Mouse (Mus musculus) forebrain, embryonic 11.5 days (tissue): ENCODE measurements around the gene Krt36. TPM values are rescaled to one million over a fixed set of nuclear protein-coding genes. Genes with fewer than 3 reads are reported as not detected.

Experiments used
- ATAC-seq: fragments of 200-750 bp; cut with Nextera tagmentation; replicated peaks from 2 replicates; pipeline ENCODE4 v1.8.0; 2017; ENCODE audit warnings: moderate TSS enrichment; ENCODE audit not compliant: low FRiP score
- DNase-seq: peaks from one replicate; pipeline ENCODE4 v3.0.0-alpha.2; 2017; ENCODE audit warnings: low spot score
- H3K27ac ChIP-seq: fragments of 300-500 bp; sonication (generic); 2 replicates; pipeline ENCODE4 v1.5.1; 2014; ENCODE audit warnings: low read depth, low read length
- H3K27me3 ChIP-seq: fragments of 300-500 bp; sonication (generic); 2 replicates; pipeline ENCODE4 v1.6.1; 2014; ENCODE audit warnings: mild to moderate bottlenecking, low read length, mixed read lengths; ENCODE audit not compliant: control insufficient read depth, insufficient read depth
- H3K36me3 ChIP-seq: fragments of 300-500 bp; sonication (generic); 2 replicates; pipeline ENCODE4 v1.6.1; 2014; ENCODE audit warnings: mild to moderate bottlenecking, low read length, moderate library complexity, mixed read lengths; ENCODE audit not compliant: control insufficient read depth, insufficient read depth
- H3K4me1 ChIP-seq: fragments of 300-500 bp; sonication (generic); replicated peaks from 2 replicates; pipeline ENCODE4 v1.6.1; 2014; ENCODE audit warnings: low read length, mixed read lengths; ENCODE audit not compliant: control insufficient read depth, insufficient read depth
- H3K4me2 ChIP-seq: fragments of 300-500 bp; sonication (generic); 2 replicates; pipeline ENCODE4 v1.6.1; 2014; ENCODE audit warnings: low read depth, mild to moderate bottlenecking, low read length, moderate library complexity, mixed read lengths; ENCODE audit not compliant: severe bottlenecking
- H3K4me3 ChIP-seq: fragments of 300-500 bp; sonication (generic); 2 replicates; pipeline ENCODE4 v1.5.1; 2014; ENCODE audit warnings: low read depth, low read length
- H3K9ac ChIP-seq: fragments of 300-500 bp; sonication (generic); 2 replicates; pipeline ENCODE4 v1.6.1; 2014; ENCODE audit warnings: low read length
- H3K9me3 ChIP-seq: fragments of 300-500 bp; sonication (generic); 2 replicates; pipeline ENCODE4 v1.6.1; 2016; ENCODE audit warnings: low read length, mixed read lengths; ENCODE audit not compliant: control insufficient read depth
- WGBS: fragments of 180-500 bp; shearing (Covaris S2); extraction: QIAGEN DNeasy Blood & Tissue Kit; methylation state at CpG from one replicate; pipeline ENCODE4 v1.1.7; 2014; 5-methylcytosine and 5-hydroxymethylcytosine counted together
- polyA plus RNA-seq: library from polyadenylated mRNA; unstranded; fragments of >200 nt; fragmentation: Nextera tagmentation; extraction: Ambion mirVana; gene quantifications from 2 replicates; pipeline ENCODE4 v1.2.1, GENCODE M21; 2014

The Krt36 gene
- polyA plus RNA-seq, 1 experiment from 2014 or later, result not detected

DNA sequence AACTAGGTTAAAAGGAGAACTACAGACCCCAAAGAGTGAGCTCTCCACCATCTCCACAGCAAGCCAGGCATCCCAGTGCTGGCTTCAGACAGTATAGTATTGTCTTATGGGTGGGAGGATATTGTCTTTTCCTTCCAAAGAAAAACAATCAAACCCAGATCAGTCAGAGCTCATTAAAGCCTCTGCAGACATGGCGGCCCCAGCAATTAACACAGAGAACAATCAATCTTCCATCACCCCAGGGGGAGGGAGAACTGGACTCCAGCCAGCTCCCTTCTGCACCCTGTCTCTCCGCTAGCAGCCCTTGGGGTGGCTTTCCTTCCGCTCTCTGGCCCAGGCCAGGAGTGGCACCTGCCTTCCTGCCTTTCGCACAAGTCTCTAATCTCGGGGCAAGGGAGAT lies 32.3 kb upstream of the Krt36 start:
- Histone ChIP-seq H3K4me1 (peaks cover 9% of the 10 kb centered on the region; the same call in 1 of the 2 replicates), H3K27ac (no peak overlapping the region), H3K4me2 (no peak overlapping the region), H3K9me3 (no peaks in the 10 kb centered on the region), H3K27me3 (no peaks in the 10 kb centered on the region), H3K4me3 (no peak overlapping the region), H3K9ac (no peak overlapping the region), H3K36me3 (no peaks in the 10 kb centered on the region)
- no peak for DNase-seq
- 50% methylated on average over 5 of the region's 5 CpGs for WGBS
- no peak for ATAC-seq

DNA sequence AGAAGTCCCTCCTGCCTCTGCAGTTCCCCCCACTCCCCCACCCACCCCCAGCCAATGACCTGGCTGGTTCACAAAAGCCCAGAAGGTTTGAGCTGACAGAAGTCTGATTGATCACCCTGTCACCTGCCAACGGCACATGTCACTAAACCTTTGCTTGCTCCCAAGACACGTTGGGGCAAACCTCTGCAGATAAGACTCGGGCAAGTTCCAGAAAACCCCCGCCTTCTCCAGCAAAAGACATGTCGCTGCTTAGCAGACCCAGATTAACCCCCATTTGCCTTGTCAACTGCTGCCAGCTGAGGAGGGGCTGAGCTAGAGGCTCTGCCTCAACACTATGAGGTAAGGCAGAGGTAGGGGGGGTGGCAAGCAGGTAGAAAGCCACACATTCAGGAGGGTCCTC lies 31.1 kb upstream of the Krt36 start:
- ATAC-seq (no peak), DNase-seq (no peak)
- no peak overlapping the region for H3K27ac ChIP-seq
- H3K4me3 ChIP-seq, result no peak overlapping the region
- no peaks in the 10 kb centered on the region for H3K9me3 ChIP-seq
- H3K27me3 ChIP-seq, result no peaks in the 10 kb centered on the region
- no peaks in the 10 kb centered on the region for H3K36me3 ChIP-seq
- no peak overlapping the region for H3K4me2 ChIP-seq
- no peak overlapping the region for H3K9ac ChIP-seq
- WGBS, result 63% methylated on average over 5 of the region's 5 CpGs
- H3K4me1 ChIP-seq, result peaks cover 9% of the 10 kb centered on the region; the same call in 1 of the 2 replicates

DNA sequence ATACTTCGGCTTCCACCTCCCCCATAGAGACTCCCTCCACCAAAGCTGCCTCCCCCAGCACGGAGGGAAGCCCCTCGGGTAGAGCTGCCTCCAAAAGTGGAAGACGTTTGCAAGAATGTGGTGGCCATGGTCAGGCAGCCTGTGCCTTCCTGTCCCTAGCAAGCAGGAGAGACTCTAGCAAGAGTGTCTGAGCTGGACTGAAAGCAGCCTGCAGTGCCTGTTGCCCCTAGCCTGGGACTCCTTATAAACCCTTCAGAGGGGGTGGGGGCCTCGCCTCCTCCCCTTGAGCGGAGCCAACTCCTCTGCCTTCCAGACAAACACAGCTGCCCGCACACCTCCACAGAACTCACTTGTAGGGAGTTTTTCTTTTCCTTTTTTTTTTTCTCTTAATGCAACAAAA lies 30.3 kb upstream of the Krt36 start, which contains the start of gene Krt15:
TSS of gene Krt15 (minus strand) at position 198 of the 400 bp plus-strand sequence.
- ATAC-seq (no peak), DNase-seq (no peak)
- Histone ChIP-seq H3K4me2 (no peak within 1 kb of the TSS), H3K9ac (no peak within 1 kb of the TSS), H3K27ac (no peak within 1 kb of the TSS), H3K4me1 (peaks cover 9% of the 10 kb centered on the region; the same call in 1 of the 2 replicates), H3K27me3 (no peaks in the 10 kb centered on the region), H3K4me3 (no peak within 1 kb of the TSS), H3K9me3 (no peaks in the 10 kb centered on the region), H3K36me3 (no peaks in the 10 kb centered on the region)
- WGBS, result 72% methylated on average over 7 of the region's 7 CpGs

DNA sequence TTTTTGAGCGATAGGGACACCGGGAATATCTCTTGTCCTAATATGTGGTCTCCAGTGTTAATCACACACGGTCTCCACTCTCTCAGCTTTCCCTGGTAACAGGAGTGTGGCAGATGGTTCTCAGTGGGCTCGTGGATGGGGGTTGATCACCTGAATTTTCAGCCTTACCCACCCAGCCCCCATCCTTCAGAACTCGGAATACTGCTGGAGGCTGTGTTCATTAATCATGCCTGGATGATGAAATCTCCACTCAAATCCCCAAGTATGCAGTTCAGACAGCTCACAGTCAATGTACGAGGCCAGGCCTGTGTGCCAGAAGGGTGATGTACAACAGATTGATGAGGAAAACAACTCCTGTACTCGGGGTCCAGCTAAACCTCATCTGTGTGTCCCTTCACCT lies 19.5 kb upstream of the Krt36 start:
- ATAC-seq (no peak), DNase-seq (no peak)
- H3K4me2 ChIP-seq, result no peak overlapping the region
- H3K4me1 ChIP-seq, result no peaks in the 10 kb centered on the region
- H3K36me3 ChIP-seq, result no peaks in the 10 kb centered on the region
- H3K4me3 ChIP-seq, result no peak overlapping the region
- H3K9ac ChIP-seq, result no peak overlapping the region
- 85% methylated on average over 7 of the region's 7 CpGs for WGBS
- no peak overlapping the region for H3K27ac ChIP-seq
- no peaks in the 10 kb centered on the region for H3K27me3 ChIP-seq
- no peaks in the 10 kb centered on the region for H3K9me3 ChIP-seq

DNA sequence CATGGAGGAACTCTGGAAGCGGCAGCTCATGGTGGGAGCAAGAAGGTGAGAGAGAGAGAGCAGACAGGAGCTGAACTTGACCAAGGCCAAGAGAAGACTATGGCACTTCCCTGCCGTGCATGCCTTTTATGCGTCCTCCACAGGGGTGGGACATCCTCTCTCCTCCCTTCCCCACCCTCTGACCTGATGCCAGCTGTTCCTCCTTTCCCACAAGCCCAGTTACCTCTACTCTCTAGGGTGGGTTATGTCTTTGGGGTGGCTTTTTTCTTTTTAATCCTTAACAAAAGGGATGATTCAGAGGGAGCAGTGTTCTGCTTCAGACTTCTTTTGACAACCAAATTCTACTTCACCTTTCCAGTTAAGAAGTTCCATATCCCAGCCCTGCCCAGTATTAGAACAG lies 16.0 kb upstream of the Krt36 start, which contains the start of gene Krt13:
TSS of gene Krt13 (minus strand) at position 101 of the 400 bp plus-strand sequence.
- DNase-seq, result no peak
- WGBS, result 90% methylated on average over 3 of the region's 3 CpGs
- no peak for ATAC-seq

DNA sequence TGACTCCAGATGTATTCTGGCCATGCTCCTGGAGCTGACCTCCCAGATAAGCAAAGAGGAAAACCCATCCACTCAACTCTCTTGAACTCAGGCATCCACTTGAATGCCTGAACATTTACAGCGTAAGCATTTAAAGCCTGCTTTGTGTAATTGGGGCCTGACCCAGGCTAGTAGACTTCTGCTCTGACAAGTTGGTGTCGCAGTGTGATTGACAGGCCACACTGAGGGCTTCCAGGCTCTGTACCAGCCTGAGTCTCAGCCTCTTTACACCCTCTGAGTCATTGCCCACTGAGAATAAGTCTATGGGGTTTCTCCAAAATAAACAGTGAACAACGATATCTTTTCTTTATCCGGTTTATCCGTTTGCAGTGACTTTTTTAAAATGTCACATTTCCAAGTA lies 14.9 kb upstream of the Krt36 start:
- WGBS, result 90% methylated on average over 5 of the region's 5 CpGs
- DNase-seq (no peak), ATAC-seq (no peak)
- no peaks in the 10 kb centered on the region for H3K36me3 ChIP-seq
- H3K9ac ChIP-seq, result no peak overlapping the region
- no peak overlapping the region for H3K4me2 ChIP-seq
- no peaks in the 10 kb centered on the region for H3K9me3 ChIP-seq
- no peaks in the 10 kb centered on the region for H3K27me3 ChIP-seq
- H3K4me1 ChIP-seq, result no peaks in the 10 kb centered on the region
- H3K27ac ChIP-seq, result no peak overlapping the region
- no peak overlapping the region for H3K4me3 ChIP-seq

More for the DNA sequence above, 16.0 kb upstream of the Krt36 start, which contains the start of gene Krt13:
- Histone ChIP-seq H3K27me3 (no peaks in the 10 kb centered on the region), H3K4me1 (no peaks in the 10 kb centered on the region), H3K9ac (no peak within 1 kb of the TSS), H3K4me3 (no peak within 1 kb of the TSS), H3K9me3 (no peaks in the 10 kb centered on the region), H3K27ac (no peak within 1 kb of the TSS), H3K36me3 (no peaks in the 10 kb centered on the region), H3K4me2 (no peak within 1 kb of the TSS)

DNA sequence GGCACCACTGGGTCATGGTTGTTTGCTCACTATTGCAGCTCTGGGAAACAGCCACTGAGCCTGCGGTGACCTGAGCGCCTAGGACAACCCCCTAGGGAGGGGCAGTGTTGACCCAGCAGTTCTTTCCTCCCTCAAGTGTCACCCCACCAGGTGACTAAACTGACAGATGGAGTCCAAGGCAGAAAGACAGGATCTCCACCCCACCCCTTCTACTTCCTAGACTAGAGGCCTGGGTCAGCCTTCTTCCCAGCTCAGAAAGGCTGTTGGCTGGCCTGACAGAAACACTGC lies 8.3 kb upstream of the Krt36 start:
- Histone ChIP-seq H3K9me3 (no peaks in the 10 kb centered on the region), H3K36me3 (no peaks in the 10 kb centered on the region), H3K4me2 (no peak overlapping the region), H3K4me1 (no peaks in the 10 kb centered on the region), H3K27ac (no peak overlapping the region), H3K4me3 (no peak overlapping the region), H3K27me3 (no peaks in the 10 kb centered on the region), H3K9ac (no peak overlapping the region)
- WGBS, result 87% methylated on average over 2 of the region's 2 CpGs
- DNase-seq, result no peak
- ATAC-seq, result no peak

DNA sequence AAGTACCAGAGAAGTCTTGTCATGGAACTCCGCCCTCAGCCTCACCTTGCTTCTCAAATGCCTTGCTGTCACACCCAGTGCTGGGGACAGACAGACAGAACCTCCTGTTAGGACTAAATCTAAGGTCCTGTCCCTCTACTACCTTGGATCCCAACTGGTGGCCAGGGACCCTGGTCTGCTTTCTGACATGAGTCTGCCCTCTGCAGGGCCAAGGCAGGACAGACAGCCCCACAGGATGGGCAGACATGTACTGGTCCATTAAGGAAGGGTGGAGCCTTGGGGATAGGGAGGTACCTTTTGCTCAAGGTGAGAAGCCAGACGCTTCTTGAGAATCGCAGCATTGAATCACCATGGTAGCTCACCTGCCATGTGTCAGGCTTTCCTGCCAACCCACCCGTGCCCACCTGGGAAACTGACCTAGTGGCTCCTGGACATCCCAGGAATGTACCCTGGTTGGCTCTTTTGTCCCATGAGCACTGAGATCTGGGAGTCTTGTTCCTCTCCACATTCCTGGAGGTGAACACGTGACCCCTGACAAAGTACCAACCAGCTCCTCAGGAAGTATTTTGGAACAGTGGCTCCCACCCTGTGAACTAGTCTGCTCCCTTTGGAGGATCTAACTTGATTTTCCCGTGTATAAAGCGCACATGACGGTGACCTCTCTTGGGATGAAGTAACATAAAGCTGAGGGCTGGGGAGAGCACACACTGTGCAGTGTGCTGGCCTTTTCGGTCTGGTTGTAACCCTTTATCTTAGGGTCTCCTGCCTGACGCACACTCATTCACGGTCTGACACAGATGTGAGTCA lies 7.7 kb upstream of the Krt36 start:
- Histone ChIP-seq H3K4me3 (no peak overlapping the region), H3K36me3 (no peaks in the 10 kb centered on the region), H3K4me1 (no peaks in the 10 kb centered on the region), H3K9me3 (no peaks in the 10 kb centered on the region), H3K4me2 (no peak overlapping the region), H3K9ac (no peak overlapping the region), H3K27ac (no peak overlapping the region), H3K27me3 (no peaks in the 10 kb centered on the region)
- DNase-seq (no peak), ATAC-seq (no peak)
- WGBS, result 82% methylated on average over 11 of the region's 11 CpGs
